Mouse (Mus musculus): ENCODE measurements at regions not wholly inside any gene's neighbourhood (a gene's known extent, or its start where the extent isn't known, plus 50 kb on each side); places are given as distances from the start of the nearest gene placed in this dataset.
"Not testable (repeated sequence)": the region's sequence is repeated elsewhere in the genome, so short reads cannot be mapped to it uniquely, and the experiment has no call there.

DNA sequence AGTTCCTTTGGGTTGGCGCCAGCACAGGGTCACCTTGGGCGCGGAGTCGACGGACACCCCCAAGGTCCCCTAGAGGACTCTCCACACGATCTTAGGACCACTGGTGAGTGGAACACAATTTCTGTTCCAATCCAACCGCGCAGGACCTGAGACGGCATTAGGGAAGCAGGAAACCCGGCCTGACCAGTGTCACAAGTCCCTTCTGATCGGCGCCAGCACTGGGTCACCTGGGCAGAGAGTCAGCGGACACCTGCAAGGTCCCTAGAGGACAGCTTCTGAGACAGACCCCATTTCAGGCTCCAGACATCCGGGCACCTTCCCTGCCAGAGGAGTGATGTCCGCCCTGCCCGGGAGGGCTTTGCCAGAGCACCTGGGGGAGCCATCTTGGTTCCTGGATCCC is 74.2 kb upstream of the Cdh13 start:
- DNase-seq (ENCODE audit: low spot score), result not testable (repeated sequence)

- no peak for DNase-seq (ENCODE audit: low spot score)
Measured at GRCm38 (mm10) chr8:118190866-118191265, 92.7 kb upstream of the Cdh13 start.

GRCm38 (mm10) chr8:118189226-118189625 is 94.3 kb upstream of the Cdh13 start:
- no peak for DNase-seq (ENCODE audit: low spot score)

DNA sequence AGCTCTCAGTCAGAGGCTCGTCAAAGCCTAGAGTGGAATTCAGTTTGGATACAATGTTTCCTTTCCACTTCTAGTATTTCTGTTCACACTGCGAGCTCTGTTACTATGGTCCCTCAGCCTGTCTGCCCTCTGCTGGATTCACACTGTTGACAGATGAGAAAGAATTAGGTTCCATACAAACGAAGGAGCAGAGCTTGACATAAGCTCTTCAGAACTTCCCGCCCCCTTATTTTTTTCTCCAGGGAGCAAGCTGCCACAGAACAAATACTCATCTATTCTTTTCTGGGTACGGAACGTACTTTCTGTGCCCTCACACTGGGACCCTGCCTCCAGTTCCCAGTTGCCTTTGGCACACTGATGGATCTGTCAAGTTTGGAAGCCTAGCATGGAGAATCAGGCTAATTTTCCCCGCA is 114.5 kb upstream of the Cdh13 start:
- no peak for DNase-seq (ENCODE audit: low spot score)

GRCm38 (mm10) chr8:118162171-118162570 is 121.4 kb upstream of the Cdh13 start:
- no peak for DNase-seq (ENCODE audit: low spot score)

- no peak for DNase-seq (ENCODE audit: low spot score)
Measured at GRCm38 (mm10) chr8:118147359-118148205, 136.0 kb upstream of the Cdh13 start.

GRCm38 (mm10) chr8:118144546-118144945 is 139.0 kb upstream of the Cdh13 start:
- DNase-seq (ENCODE audit: low spot score), result no peak

- no peak for DNase-seq (ENCODE audit: low spot score)
Measured at GRCm38 (mm10) chr8:118142311-118142710, 141.2 kb upstream of the Cdh13 start.

- no peak for DNase-seq (ENCODE audit: low spot score)
Measured at GRCm38 (mm10) chr8:118139928-118140327, 143.6 kb upstream of the Cdh13 start.

- no peak for DNase-seq (ENCODE audit: low spot score)
Measured at GRCm38 (mm10) chr8:118137846-118138245, 145.7 kb upstream of the Cdh13 start.

DNA sequence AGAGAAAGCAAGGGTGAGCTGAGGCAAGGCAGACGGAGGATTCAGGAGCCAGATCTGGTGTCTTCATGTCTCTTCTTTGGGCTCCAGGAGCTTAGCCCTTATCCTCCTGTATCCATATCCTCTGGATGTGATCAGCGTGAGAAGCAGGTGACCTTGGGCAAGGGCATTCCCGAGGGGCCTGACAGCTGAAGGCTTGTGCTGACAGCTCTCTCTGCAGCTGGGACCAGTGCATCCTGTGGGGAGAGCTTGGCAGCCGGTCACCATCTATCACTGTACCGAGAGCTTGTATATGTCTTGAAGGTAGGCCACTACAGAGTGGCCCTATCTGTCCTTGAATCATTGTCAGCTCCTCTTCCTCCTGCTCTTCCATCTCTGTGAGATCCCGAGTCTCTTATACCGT is 158.5 kb upstream of the Cdh13 start:
- no peak for DNase-seq (ENCODE audit: low spot score)

DNA sequence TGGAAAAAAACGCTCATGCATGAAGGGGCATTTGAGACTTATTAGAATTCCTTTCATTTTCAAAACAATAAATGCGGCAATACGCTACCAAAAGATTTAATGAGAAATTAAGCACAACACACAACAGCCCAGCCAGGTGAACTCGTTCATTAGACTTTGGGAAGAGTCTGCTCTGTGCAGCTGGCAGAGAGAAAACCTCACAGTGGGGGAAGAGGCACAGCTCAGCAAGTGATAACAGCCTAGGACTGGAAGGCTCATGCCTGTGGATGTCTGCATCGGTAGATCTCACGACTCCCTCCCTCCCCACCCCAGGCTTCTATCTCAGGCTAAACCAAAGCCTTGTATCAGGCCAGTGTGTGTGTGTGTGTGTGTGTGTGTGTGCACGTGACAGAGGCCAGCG is 169.3 kb upstream of the Cdh13 start:
- no peak for DNase-seq (ENCODE audit: low spot score)

DNA sequence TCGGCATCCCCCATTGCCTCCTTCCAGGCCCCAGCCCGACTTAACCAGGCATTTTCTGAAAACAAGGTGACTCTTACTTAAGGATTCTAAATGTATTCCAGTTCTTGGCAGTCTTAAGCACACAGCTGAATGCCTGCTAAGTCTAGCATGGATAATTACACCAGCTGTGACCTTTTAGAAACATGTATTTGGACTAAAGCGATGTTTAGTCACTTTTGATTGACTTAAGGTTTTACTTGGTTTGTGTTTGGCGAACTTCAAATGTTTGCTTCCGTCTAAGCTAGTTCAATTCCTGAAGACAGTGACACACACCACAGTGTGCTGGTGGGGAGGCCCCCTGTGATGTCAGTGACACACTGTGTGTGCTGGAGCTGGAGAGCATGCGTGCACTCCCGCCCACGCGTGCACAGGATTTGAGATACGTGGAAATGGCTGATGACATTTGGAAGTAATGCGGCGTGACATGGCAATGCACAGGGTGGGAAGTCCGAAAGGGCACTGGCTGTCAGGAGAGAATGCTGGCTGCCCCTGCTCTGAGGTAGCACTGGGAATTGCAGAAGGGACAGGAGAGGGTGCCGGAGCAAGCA is 179.0 kb upstream of the Cdh13 start:
- no peak for DNase-seq (ENCODE audit: low spot score)

- DNase-seq (ENCODE audit: low spot score), result no peak
Measured at GRCm38 (mm10) chr8:118101346-118101745, 182.2 kb upstream of the Cdh13 start.

DNA sequence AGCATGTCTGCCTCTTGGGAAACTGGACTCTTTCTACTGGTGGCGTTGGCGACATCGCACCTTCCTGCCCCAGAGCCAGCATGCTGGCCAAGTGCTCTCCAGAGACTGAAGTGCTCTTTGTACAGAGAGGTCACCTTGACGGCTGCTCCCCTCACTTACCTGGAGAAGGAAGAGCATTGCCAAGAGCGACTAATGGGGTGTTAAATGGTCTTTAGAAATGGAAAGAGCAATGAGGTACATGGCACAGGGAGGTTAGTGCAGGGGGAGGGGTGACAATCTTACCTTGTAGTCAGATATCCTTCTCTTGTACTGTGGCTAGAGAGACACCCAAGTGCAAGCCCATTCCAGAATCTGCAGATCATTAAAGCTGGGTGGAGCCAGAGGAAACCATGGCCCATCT is 220.8 kb upstream of the Cdh13 start:
- DNase-seq (ENCODE audit: low spot score), result no peak

- DNase-seq (ENCODE audit: low spot score), result no peak
Measured at GRCm38 (mm10) chr8:118056781-118057180, 226.8 kb upstream of the Cdh13 start.

DNA sequence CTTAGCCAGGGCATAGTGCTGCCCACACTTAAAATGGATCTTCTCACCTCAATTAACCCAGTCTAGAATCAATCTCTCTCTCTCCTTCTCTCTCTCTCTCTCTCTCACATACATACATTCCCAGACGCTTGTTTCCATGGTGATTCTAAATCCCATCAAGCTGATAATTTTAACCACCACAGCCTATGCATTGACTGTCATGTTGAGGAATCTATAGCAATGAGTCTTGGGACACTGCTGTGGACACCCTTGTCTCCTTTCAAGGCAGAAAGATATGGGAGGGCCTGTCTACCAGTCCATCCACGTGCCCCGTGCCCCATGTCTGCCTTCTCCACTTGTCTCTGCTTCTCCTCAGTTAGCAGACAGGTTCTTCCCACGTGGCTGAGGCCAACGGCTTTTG is 228.0 kb upstream of the Cdh13 start:
- DNase-seq (ENCODE audit: low spot score), result no peak

GRCm38 (mm10) chr8:118050386-118050785 is 233.1 kb upstream of the Cdh13 start:
- DNase-seq (ENCODE audit: low spot score), result no peak

DNA sequence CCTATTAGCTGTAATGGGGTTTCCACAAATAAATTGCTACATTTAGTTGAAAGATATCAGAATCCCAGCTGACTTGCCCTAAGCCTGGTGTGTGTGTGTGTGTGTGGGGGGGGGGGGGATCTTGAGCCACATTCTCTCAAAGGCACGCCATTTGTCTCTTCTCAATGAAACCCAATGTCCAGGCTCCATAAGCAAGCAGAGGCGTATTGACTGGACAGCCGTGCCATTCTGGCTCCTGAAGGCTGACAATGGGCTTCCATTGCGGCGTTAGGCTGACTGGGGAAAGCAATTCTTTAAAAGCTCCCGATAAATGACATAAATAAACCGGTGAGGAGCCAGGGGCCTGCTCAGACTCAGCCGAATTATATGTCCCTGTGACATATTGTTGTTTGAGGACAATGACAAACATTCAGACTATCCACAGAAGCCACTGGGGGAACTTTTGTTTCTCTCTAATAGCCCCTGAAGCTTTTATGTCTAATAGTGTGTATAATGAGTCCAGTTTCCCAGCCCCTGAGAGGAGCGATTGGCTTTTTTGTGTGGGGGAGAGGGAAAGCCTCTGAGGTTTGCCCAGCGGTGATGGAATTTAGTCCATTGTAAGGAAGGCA is 240.6 kb upstream of the Mphosph6 start:
- no peak for DNase-seq (ENCODE audit: low spot score)

DNA sequence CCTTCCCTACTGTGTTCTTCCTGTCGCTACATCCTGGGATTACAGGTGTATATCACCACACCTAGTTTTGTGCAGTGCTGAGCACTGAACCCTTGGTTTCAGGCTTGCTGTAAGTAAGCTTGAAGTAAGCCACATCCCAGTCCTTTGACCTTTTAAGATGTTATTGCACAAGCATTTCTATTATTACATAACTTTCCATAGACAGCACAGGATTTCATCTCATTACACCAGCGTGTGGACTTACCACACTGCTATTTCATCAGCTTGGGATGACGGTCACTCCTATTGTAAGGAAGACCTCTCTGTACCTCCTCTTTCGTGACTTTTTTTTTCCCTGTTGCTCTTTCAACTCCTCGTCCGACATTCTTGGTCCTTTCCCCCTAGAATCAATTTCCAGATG is 239.5 kb upstream of the Mphosph6 start:
- no peak for DNase-seq (ENCODE audit: low spot score)

DNA sequence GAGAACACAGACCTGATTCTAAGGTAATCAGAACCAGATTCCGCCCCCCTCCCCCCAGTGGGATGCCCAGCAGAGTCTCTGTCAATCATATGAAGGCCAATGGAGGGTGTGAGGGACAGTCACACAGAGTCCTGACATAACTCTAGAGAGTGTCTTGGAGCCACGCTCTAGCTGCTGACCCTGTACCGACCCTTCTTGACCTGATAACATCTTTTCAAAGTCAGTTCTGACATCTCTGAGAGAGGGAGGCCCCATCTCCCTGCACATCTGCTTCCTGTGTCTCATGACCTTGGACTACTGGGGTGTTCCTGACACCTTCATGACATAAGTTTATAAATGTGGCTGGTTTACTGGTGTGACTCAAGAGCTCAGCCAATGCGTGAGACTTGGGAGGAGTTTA is 236.1 kb upstream of the Mphosph6 start:
- no peak for DNase-seq (ENCODE audit: low spot score)

- no peak for DNase-seq (ENCODE audit: low spot score)
Measured at GRCm38 (mm10) chr8:118034051-118034450, 232.3 kb upstream of the Mphosph6 start.

DNA sequence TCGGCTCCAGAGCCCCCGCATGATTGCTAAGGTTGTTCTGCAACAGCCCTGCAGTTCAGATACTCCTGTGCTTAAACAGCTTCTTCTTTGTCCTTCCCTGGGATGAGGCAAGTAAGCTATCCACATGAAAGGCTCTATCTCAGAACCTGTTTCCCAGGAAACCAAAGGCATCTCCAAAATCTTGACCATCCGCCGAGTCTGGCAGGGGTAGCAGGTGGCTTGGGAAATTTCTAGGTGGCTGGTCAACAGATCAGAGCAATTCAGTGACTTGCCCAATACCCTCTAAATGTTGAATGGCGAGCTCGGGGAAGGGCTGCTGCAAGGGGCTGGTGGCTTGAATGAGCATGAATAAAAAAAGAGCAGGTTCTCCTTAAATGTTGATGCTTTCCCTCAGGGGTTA is 229.7 kb upstream of the Mphosph6 start:
- DNase-seq (ENCODE audit: low spot score), result no peak

Data from yolk sac, embryonic 10.5 days (tissue).